Mouse (Mus musculus) gastrocnemius, postnatal 4 days (tissue): ENCODE data around the gene Myo1e. TPM values are rescaled to one million over a fixed set of nuclear protein-coding genes. Genes with fewer than 3 reads are reported as not detected.

ENCODE experiments used
- DNase-seq, 2 experiments: peaks; one replicate each; pipeline ENCODE4 v3.0.0; 2021 to 2022; ENCODE audit warnings: low spot score in 2 of 2, mixed read lengths in 2 of 2
- microRNA-seq: library from miRNA; unstranded; fragments of <30 nt; microRNA quantifications from one replicate; pipeline ENCODE4 v1.2.0, GENCODE M21; 2021
- total RNA-seq, 2 experiments: library from RNA; stranded (reverse); gene quantifications; 2 replicates each; pipeline ENCODE4 v1.2.3; 2021

Myo1e gene
- total RNA-seq, 2 experiments from 2014 or later = 27.9 to 34.7 TPM

DNA sequence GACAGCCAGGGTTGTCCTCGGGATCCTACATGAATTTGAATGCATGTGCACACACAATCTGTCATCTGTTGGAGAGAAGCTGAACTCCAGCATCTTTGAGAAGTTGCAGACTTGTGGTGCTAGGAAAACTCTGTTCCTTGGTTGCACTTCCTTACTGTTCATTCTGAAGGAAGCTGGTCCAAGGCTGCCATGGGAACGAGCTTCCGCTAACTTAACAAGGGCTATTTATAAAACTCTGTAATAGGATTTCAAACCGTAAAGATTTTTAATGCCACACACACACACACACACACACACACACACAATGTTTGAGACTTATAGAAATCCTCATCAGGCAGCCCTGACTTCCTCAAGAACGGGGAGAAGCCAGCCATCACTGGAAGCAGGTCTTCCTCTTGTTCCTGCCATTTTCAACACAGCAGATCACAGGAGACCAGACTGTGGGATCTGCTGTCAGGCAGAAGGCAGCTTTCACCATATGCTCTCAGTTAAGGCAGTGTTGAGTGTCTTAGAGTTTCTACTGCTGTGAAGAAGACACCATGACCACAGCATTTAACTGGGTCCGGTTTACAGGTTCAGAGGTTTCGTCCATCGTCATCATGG is 194.9 kb downstream of the Myo1e start:
- no peak for DNase-seq

DNA sequence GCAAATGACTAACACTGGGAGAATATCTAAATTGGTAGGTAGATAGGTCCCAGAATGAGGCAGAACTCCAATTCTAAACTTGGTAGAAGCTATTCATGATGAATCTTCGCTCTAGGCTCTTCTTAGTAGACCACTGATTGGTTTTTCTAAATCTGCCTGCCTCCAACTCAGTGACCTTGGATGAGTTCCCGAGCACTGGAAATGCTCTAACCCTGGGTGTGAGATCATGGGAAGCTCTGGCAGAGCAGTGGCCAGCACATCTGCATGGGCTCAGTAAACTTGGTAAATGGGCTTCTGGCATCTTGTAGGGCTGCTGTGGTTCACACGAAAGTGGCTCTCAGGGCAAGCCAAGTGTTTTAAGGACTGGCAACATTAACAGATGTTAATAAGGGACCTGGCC is 199.4 kb downstream of the Myo1e start:
- DNase-seq = no peak

DNA sequence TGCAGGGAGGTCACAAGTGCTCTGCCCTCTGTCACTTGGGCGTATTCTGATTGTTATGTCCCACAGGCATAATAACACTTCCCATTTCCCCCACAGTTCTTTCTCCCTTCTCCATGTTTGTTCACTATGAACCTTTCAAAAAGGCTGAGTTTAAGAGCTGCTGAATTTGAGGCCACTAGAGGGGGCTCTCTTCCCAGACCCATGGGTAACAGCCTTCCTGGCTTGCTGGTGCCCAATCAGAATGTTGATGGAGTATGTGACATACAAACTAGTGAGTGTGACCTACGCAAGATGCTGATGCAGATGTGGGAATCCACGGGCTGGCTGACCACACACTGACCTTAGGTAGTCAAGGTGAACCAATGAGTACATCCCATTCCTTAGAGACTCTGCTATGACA is 201.6 kb downstream of the Myo1e start:
- no peak for DNase-seq

DNA sequence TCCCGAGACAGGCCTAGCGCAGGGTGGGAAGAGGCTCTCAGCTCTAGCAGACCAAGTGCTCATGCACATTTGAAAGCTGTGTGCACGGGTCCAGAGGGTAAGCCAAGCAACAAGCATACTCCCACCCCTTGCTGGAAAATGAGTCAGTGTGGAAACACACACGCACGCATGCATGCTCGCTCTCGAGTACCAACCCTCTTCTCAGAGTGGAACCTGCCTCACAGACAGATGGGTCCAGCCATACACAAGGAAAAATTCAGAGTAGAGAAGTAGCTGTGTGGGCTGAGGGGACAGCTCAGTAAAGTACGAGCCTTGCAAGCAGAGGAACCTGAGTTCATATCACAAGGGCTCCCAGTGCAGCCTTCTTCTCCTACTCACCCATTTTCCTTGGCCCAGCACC is 202.6 kb downstream of the Myo1e start:
- no peak for DNase-seq

DNA sequence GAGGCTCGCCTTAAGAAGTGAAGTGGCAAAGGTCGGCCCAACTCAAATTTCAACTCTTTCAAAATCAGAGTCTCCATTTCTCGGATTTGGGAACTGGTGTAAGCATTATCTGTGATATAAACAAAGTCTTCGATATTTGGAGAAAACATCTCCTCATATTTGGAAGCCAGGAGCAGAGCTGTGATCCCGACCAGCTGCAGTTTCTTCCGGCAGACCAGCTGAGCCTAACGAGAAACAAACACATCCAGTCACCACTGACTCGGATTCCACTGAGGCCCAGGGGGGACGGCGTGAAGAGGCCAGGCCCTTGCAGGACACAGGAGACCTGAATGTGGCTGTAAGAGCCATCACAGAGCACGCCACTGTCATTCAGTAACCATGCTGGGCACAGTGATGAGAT is 203.5 kb downstream of the Myo1e start:
- DNase-seq = no peak

DNA sequence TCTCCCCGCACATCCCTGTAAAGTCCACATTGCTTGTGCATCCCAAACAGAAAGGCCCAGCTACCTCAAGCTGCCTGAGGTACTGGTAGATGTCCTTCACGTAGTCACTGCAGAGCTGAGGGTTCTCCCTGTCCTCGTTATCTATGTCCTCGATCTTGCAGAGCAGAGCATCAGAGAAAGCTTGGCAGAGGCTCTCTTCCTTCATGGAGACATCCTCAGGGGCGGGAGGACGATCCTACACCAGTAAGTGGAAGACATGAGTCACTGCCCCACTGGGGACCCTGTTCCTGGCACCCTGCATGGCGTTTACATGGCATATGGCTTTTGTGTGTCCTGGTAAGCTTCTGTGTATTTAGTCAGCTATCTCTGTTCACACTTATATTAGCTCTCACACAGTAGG is 205.9 kb downstream of the Myo1e start:
- no peak for DNase-seq

DNA sequence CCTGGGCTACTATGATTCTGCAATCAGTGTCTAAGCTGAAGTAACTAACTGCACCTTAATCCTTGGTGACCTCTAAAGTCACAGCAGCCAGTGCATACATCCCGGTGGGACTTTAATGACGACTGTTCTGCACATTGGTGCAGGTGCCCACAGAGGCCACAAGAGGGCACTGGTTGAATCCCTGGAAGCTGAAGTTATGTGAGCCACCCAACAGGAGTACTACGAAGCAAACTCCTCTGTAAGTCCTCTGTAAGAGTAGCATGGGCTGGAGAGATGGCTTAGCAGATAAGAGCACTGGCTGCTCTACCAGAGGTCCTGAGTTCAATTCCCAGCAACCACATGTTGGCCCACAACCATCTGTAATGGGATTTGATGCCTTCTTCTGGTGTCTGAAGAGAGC is 209.3 kb downstream of the Myo1e start:
- DNase-seq = no peak

DNA sequence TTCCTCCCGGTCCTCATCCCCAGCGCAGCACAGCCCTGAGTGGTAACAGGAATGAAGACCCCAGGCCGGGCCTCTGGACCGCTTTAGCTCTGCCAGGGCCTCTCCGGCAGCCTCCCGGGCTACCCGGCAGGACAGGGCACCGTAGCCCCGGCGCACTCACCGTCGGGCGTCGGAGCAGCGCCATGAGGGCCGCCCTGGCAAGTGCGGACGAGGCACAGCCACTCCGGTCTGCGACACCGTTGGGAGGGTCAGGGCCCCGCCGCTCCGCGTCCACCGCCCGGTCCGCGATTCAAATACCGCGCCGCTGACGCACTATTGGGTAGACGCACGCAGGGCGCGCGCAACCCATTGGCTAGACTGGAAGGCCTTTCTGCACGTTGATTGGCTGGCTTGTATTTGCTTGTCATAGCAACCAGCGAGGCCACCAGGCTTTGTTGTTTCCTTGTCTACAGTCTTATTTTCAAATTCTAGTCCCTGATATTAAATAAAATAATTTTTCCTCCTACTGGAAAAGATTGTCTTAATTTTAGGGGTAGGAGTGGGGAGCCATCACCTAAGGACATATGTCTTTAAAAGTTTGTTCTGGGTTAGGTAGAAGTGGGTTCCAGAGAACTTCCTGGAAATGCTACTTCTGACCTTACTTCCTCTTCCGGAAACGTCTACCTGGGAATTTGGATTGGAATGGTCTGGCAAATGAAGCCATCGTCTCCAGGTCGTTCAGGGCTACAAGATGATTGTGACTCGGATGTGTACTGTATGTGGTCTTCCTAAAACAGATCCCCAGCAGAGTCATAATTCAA is 214.3 kb downstream of the Myo1e start, which contains the start of gene Ccnb2:
TSS of gene Ccnb2 (minus strand) at position 291 of the 800 bp plus-strand sequence.
- peak; percentile 72 to 89 for DNase-seq

DNA sequence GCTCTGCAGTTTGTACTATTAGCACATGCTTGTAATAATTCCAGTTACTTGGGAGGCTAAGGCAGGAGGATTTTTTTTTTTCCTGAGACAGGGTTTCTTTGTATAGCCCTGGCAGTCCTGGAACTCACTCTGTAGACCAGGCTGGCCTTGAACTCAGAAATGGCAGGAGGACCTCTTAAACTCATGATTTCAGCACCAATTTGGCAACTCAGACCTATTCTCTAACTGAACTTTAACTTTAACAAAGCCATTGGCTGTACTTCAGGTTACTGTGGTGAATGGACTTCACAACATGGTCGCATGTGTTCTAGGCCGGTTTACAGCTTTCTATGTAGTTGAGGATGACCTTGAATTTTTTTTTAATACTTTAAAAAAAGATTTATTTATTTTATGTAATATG is 215.5 kb downstream of the Myo1e start:
- no peak for DNase-seq

DNA sequence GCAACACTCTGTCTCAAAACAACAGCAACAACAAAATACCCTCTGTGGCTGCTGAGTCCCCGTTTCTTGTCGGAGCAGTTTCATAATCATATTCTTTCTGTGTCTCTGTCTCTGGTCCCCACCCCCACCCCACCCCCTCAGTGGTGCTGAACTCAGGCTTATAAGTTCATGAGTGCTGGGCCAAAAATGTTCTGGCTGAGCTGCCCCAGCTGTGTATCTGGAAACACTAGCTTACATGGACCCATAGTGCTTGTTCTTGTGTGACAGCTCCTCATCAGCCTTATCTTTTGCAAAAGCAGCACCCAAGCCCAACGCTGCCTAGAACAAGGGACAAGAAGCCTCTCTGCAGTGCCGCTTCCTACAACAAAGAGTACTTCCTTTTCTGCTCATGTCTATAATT is 232.8 kb downstream of the Myo1e start:
- no peak for DNase-seq

DNA sequence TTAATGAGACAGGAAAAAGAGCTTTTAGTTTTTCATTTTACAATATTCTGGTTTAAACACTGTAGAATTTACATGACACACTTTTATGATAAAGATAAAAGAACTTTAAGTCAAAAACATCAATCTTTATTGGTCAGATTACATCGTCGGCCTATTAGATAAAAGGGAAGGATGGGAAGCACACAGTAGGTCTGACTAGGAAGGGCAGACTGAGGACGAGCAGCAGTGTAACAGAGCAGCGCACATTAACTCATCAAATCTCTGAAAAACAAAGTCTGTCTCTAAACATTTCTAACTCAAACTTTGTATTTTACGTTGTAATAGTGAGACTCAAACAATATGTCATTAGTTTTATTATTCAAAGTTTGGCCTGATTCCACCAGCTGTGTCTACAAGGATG is 241.9 kb downstream of the Myo1e start:
- DNase-seq = no peak

Small RNA genes within 50 kb of the gene (microRNA-seq; reads per million reads assigned to microRNA genes)
- not detected for gene Mir5626

Other genes starting within 250 kb of the Myo1e start
- gene Bnip2, start 217.9 kb upstream of the Myo1e start, total RNA-seq = 10 to 100 TPM; 81.0 to 81.7 TPM
- 10 to 100 TPM; 59.9 to 79.1 TPM for gene Gtf2a2, start 194.8 kb upstream of the Myo1e start, total RNA-seq
- not detected for gene Gcnt3, start 169.3 kb upstream of the Myo1e start, total RNA-seq
- 1 to 10 TPM; 4.0 to 4.4 TPM for gene Fam81a, start 64.8 kb upstream of the Myo1e start, total RNA-seq
- 10 to 100 TPM; 22.0 to 27.9 TPM for gene Ccnb2, start 214.2 kb downstream of the Myo1e start, total RNA-seq